Mouse (Mus musculus) bone marrow, adult 2 months (tissue): ENCODE data around the gene Tlx2.

ENCODE experiments used
- CTCF ChIP-seq: fragments of 200-500 bp; IDR thresholded peaks from 2 replicates; pipeline ENCODE4 v1.5.1; 2011; ENCODE audit warnings: low read length, control low read depth; ENCODE audit not compliant: control insufficient read depth, insufficient read depth
- POLR2A ChIP-seq: fragments of 200-500 bp; IDR thresholded peaks from 2 replicates; pipeline ENCODE4 v1.6.1; 2011; ENCODE audit warnings: low read depth, mild to moderate bottlenecking, control low read depth, low read length, borderline replicate concordance; ENCODE audit not compliant: control insufficient read depth

DNA sequence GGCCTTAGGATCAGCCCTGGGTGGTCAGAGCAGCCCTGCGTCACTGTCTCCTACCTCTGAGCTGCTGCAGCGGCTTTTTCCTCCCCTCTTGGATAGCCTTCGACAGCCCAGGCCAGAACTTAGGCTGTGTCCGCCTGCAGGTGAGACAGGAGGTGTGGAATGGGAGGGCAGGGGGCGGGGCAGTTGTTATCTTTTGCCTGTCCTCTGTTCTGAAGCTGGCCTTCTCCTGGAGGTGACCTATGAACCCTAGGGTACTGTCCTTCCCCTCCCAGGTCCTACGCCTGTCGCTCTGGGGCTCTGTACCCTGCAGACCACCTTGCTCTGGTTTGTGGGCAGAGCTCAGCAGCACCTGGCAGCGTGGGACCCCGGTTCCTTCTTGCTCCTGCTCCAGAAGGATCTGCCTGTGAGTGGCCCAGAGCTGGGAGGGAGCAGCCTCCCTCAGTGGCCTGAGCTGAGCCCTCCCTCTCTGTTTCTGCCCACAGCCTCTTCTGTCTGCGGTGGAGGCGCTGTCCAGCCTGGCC, 33.1 kb upstream of the Tlx2 start:
- TF ChIP-seq CTCF = no peak
- no peak for TF ChIP-seq POLR2A
